Mouse (Mus musculus): ENCODE data around the gene Unc5c.

Unc5c gene

GRCm38 (mm10) chr3:141597974-141598373 is 133.0 kb downstream of the Unc5c start:
- no peak for DNase-seq (ENCODE audit: inconsistent ontology term)

GRCm38 (mm10) chr3:141598936-141599335 is 133.9 kb downstream of the Unc5c start:
- no peak for DNase-seq (ENCODE audit: inconsistent ontology term)

- peak; percentile 36 for DNase-seq (ENCODE audit: inconsistent ontology term)
Measured at GRCm38 (mm10) chr3:141601072-141601549, 136.1 kb downstream of the Unc5c start.

- no peak for DNase-seq (ENCODE audit: inconsistent ontology term)
Measured at GRCm38 (mm10) chr3:141616718-141617117, 151.7 kb downstream of the Unc5c start.

GRCm38 (mm10) chr3:141618675-141619074 is 153.7 kb downstream of the Unc5c start:
- DNase-seq (ENCODE audit: inconsistent ontology term): peak; percentile 83

- peak; percentile 84 for DNase-seq (ENCODE audit: inconsistent ontology term)
Measured at GRCm38 (mm10) chr3:141621496-141621895, 156.5 kb downstream of the Unc5c start.

- DNase-seq (ENCODE audit: inconsistent ontology term): no peak
Measured at GRCm38 (mm10) chr3:141626935-141627638, 162.1 kb downstream of the Unc5c start.

GRCm38 (mm10) chr3:141627639-141627977 is 162.6 kb downstream of the Unc5c start:
- DNase-seq (ENCODE audit: inconsistent ontology term): no peak

GRCm38 (mm10) chr3:141629431-141629830 is 164.4 kb downstream of the Unc5c start:
- DNase-seq (ENCODE audit: inconsistent ontology term): peak; percentile 51

GRCm38 (mm10) chr3:141637900-141638299 is 172.9 kb downstream of the Unc5c start:
- DNase-seq (ENCODE audit: inconsistent ontology term): no peak

GRCm38 (mm10) chr3:141644264-141644663 is 179.2 kb downstream of the Unc5c start:
- DNase-seq (ENCODE audit: inconsistent ontology term): no peak

- DNase-seq (ENCODE audit: inconsistent ontology term): no peak
Measured at GRCm38 (mm10) chr3:141646588-141646987, 181.6 kb downstream of the Unc5c start.

- DNase-seq (ENCODE audit: inconsistent ontology term): peak; percentile 51
Measured at GRCm38 (mm10) chr3:141650658-141651057, 185.6 kb downstream of the Unc5c start.

- peak; percentile 65 for DNase-seq (ENCODE audit: inconsistent ontology term)
Measured at GRCm38 (mm10) chr3:141653915-141654314, 188.9 kb downstream of the Unc5c start.

- DNase-seq (ENCODE audit: inconsistent ontology term): no peak
Measured at GRCm38 (mm10) chr3:141659041-141659789, 194.2 kb downstream of the Unc5c start.

- DNase-seq (ENCODE audit: inconsistent ontology term): no peak
Measured at GRCm38 (mm10) chr3:141660065-141661062, 195.3 kb downstream of the Unc5c start.

- no peak for DNase-seq (ENCODE audit: inconsistent ontology term)
Measured at GRCm38 (mm10) chr3:141689113-141689512, 224.1 kb downstream of the Unc5c start.

- no peak for DNase-seq (ENCODE audit: inconsistent ontology term)
Measured at GRCm38 (mm10) chr3:141690676-141691075, 225.7 kb downstream of the Unc5c start.

- DNase-seq (ENCODE audit: inconsistent ontology term): no peak
Measured at GRCm38 (mm10) chr3:141691418-141691817, 226.4 kb downstream of the Unc5c start.

GRCm38 (mm10) chr3:141691846-141692245 is 226.8 kb downstream of the Unc5c start:
- DNase-seq (ENCODE audit: inconsistent ontology term): no peak

- no peak for DNase-seq (ENCODE audit: inconsistent ontology term)
Measured at GRCm38 (mm10) chr3:141699177-141699576, 234.2 kb downstream of the Unc5c start.

- no peak for DNase-seq (ENCODE audit: inconsistent ontology term)
Measured at GRCm38 (mm10) chr3:141701381-141701909, 236.4 kb downstream of the Unc5c start.
